Mouse (Mus musculus): ENCODE measurements at regions not wholly inside any gene's neighbourhood (a gene's known extent, or its start where the extent isn't known, plus 50 kb on each side); places are given as distances from the start of the nearest gene placed in this dataset.

DNA sequence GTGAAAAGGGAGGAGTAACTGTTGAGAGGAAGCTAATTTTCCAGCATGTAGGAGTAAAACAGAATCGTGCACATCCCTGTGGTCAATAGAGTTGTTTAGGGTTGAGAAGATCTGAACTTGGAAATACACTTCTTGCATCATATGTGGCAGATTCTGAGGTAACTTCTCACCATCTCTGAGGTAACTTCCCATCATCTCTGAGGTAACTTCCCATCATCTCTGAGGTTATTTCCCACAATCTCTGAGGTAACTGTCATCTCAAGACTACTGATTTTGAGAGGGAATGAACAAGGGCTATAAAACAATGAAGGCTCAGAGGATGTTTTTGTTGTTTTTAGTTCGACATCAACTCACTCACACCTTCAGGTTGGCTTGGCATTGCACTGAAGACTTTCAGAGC, 175.9 kb upstream of the Ubash3b start:
- no peak for DNase-seq (ENCODE audit: extremely low spot score in 1 of 2, low spot score in 1 of 2)

GRCm38 (mm10) chr9:41336801-41337200, 175.3 kb upstream of the Ubash3b start:
- DNase-seq (ENCODE audit: extremely low spot score in 1 of 2, low spot score in 1 of 2): no peak

- DNase-seq (ENCODE audit: extremely low spot score in 1 of 2, low spot score in 1 of 2): no peak
These were observed 173.2 kb upstream of the Ubash3b start for GRCm38 (mm10) chr9:41334462-41335241.

- DNase-seq (ENCODE audit: extremely low spot score in 1 of 2, low spot score in 1 of 2): no peak
These were observed 172.0 kb upstream of the Ubash3b start for GRCm38 (mm10) chr9:41333526-41333925.

DNA sequence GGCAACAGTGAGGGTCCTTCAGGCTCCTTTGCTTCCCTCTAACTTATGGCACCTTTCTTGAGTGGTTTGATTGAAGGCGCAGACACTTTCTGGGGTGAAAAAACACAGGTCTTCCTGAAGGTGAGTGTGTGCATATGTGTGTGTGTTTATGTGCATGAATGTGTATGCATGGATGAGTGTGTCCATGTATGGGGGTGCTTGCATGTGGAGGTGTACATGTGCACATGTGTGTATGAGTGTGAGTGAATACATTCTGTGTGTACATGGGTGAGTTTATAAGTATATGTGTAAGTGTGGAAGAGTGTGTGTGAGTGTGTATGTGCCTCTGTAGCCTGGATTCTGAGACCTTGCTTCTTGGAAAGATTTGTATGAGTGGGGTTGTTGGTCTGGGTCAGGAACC, 167.5 kb upstream of the Ubash3b start:
- no peak for DNase-seq (ENCODE audit: extremely low spot score in 1 of 2, low spot score in 1 of 2)

DNA sequence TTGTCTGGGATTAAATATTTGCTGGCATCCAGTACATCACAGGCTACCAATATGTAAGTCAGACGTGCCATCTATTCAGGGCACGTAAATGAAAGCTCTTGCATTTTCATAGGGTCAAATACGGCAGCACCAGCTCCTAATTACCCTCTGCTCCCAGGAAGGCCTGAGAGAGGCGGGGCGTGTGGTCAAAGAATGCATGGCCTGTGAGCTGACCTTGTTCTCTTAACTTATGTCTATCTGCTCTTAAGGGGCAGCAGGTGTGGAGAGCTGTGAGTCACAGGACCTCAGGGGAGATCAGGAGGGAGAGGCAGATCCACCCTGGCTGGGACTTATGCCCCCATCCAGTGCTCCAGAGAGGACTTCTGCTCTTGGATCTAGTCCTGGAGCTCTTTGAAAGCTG, 167.0 kb upstream of the Ubash3b start:
- DNase-seq (ENCODE audit: extremely low spot score in 1 of 2, low spot score in 1 of 2): no peak

- no peak for DNase-seq (ENCODE audit: extremely low spot score in 1 of 2, low spot score in 1 of 2)
These were observed 166.6 kb upstream of the Ubash3b start for GRCm38 (mm10) chr9:41328056-41328455.

- no peak for DNase-seq (ENCODE audit: extremely low spot score in 1 of 2, low spot score in 1 of 2)
These were observed 166.1 kb upstream of the Ubash3b start for GRCm38 (mm10) chr9:41327561-41327960.

GRCm38 (mm10) chr9:41326772-41327560, 165.5 kb upstream of the Ubash3b start:
- DNase-seq (ENCODE audit: extremely low spot score in 1 of 2, low spot score in 1 of 2): peak in 1 of 2 experiments; percentile 10

- DNase-seq (ENCODE audit: extremely low spot score in 1 of 2, low spot score in 1 of 2): no peak
These were observed 160.0 kb upstream of the Ubash3b start for GRCm38 (mm10) chr9:41321521-41321920.

- DNase-seq (ENCODE audit: extremely low spot score in 1 of 2, low spot score in 1 of 2): no peak
These were observed 157.6 kb upstream of the Ubash3b start for GRCm38 (mm10) chr9:41319066-41319465.

- no peak for DNase-seq (ENCODE audit: extremely low spot score in 1 of 2, low spot score in 1 of 2)
These were observed 144.7 kb upstream of the Ubash3b start for GRCm38 (mm10) chr9:41306229-41306628.

DNA sequence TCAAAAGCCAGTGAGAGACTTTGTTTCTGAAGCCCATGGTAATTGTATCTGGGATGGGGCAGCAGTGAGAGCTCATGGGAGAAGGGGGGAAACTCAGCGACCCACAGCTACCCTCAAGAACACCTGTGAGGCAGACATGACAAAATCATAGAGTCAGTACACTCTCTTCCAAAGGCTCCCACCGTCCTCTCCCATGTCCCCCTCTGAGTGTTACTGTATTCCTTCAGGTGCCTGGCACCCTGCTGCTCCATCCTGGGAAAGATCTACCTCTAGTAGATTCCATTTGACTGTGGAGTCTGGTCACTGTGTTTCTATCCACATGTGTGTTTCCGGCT, 142.0 kb upstream of the Ubash3b start:
- DNase-seq (ENCODE audit: extremely low spot score in 1 of 2, low spot score in 1 of 2): no peak

- DNase-seq (ENCODE audit: extremely low spot score in 1 of 2, low spot score in 1 of 2): no peak
These were observed 141.5 kb upstream of the Ubash3b start for GRCm38 (mm10) chr9:41302809-41303493.

DNA sequence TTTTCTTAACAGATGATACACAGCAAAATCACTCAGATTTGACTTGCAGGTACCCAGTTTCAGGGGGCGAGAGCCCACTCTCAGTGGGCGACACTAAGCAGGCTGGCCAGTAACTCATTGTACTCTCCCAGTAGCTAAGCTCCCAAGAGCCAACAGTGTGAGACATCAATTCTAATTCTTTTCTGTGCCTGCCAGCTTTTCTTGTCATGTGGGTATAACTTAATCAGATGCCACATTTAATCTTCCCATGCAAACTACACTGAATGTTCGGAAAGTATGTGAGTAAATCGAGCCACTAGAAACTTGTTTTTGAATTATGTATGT, 124.6 kb upstream of the Ubash3b start:
- no peak for DNase-seq (ENCODE audit: extremely low spot score in 1 of 2, low spot score in 1 of 2)

DNA sequence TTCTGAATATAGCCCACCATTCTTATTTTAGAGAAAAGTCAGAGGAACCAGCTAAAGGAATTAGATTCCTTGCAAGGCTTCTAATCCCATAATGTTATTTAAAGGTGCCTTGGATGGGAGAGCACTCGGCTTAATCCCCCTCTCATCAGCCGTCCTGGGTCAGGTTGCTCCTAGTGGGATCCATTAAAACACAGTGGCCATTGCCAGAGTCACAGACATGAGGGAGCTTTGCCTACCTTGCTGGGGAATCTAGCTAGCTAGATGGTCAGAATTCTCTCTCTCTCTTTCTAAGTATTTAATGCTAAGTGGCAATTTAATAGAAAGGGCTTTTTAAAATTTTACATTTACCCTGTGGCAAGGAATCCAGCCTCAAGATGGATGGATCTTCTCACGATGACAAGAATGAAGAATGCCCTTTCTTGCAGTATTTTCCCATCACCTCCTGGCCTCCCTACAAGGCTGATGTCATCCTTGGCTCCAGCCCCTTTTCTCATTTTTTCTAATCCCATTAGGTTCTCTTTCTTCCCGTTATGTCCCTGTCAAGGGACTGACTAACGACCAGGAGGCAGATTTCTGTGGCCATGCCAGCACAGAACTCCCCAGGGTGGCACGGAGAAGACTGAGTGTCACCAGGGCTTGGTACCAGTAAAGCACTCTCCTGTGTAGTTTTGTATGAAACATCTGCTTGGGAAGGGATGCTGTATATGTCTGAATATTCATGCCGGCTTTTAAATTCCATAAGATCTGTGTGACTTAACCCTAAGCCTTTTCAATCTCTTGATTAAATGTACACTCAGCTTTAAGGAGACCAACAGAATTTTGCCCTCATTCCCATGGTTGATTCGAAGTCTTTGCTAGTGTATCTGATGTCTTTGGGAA, 124.0 kb upstream of the Ubash3b start:
- no peak for DNase-seq (ENCODE audit: extremely low spot score in 1 of 2, low spot score in 1 of 2)

- no peak for DNase-seq (ENCODE audit: extremely low spot score in 1 of 2, low spot score in 1 of 2)
These were observed 116.2 kb upstream of the Ubash3b start for GRCm38 (mm10) chr9:41277726-41278125.

- no peak for DNase-seq (ENCODE audit: extremely low spot score in 1 of 2, low spot score in 1 of 2)
These were observed 112.4 kb upstream of the Ubash3b start for GRCm38 (mm10) chr9:41273839-41274271.

- no peak for DNase-seq (ENCODE audit: extremely low spot score in 1 of 2, low spot score in 1 of 2)
These were observed 111.8 kb upstream of the Ubash3b start for GRCm38 (mm10) chr9:41273171-41273781.

- no peak for DNase-seq (ENCODE audit: extremely low spot score in 1 of 2, low spot score in 1 of 2)
These were observed 111.1 kb upstream of the Ubash3b start for GRCm38 (mm10) chr9:41272596-41272995.

All from frontal cortex, adult 2 months (tissue).